Mouse (Mus musculus): Measurements from ENCODE around the gene Rora. TPM values are rescaled to one million over a fixed set of nuclear protein-coding genes. Genes with fewer than 3 reads are reported as not detected.

The Rora gene
- polyA plus RNA-seq, 1 experiment from 2014 or later = 23.1 TPM

GRCm38 (mm10) chr9:69354228-69354627, 700.6 kb downstream of the Rora start:
- H3K4me3 ChIP-seq (ENCODE audit: low read depth, low read length) = no peak overlapping the region
- no peak for TF ChIP-seq EP300 (IDR thresholded peaks at IDR 0.05; ENCODE audit: low read depth)
- no peak for TF ChIP-seq CTCF (IDR thresholded peaks at IDR 0.05; ENCODE audit: low read depth)
- DNase-seq (no peak), ATAC-seq (no peak)
- 80% methylated on average over 6 of the region's 6 CpGs for WGBS (ENCODE audit: insufficient replicate concordance)
- H3K27me3 ChIP-seq (ENCODE audit: insufficient read depth, low read length) = no peaks in the 10 kb centered on the region
- no peak overlapping the region for H3K4me2 ChIP-seq (ENCODE audit: low read depth, low read length)
- no peak overlapping the region for H3K9ac ChIP-seq (replicated peaks)
- H3K36me3 ChIP-seq (replicated peaks; ENCODE audit: insufficient read depth, low read length) = peaks cover 4% of the 10 kb centered on the region; the same call in 1 of the 2 replicates
- H3K27ac ChIP-seq (ENCODE audit: low read depth) = no peak overlapping the region
- no peaks in the 10 kb centered on the region for H3K9me3 ChIP-seq (ENCODE audit: low read length)
- no peaks in the 10 kb centered on the region for H3K4me1 ChIP-seq (ENCODE audit: insufficient read depth)

- WGBS (ENCODE audit: insufficient replicate concordance) = 33% methylated on average over 3 of the region's 3 CpGs
- H3K9ac ChIP-seq (replicated peaks) = no peak overlapping the region
- H3K4me1 ChIP-seq (ENCODE audit: insufficient read depth) = no peaks in the 10 kb centered on the region
- H3K27me3 ChIP-seq (ENCODE audit: insufficient read depth, low read length) = no peaks in the 10 kb centered on the region
- DNase-seq (peak; percentile 53), ATAC-seq (no peak)
- H3K4me2 ChIP-seq (ENCODE audit: low read depth, low read length) = no peak overlapping the region
- peak; percentile 90 for TF ChIP-seq CTCF (IDR thresholded peaks at IDR 0.05; ENCODE audit: low read depth)
- no peak for TF ChIP-seq EP300 (IDR thresholded peaks at IDR 0.05; ENCODE audit: low read depth)
- H3K36me3 ChIP-seq (replicated peaks; ENCODE audit: insufficient read depth, low read length) = no peaks in the 10 kb centered on the region; the same call in 1 of the 2 replicates
- H3K27ac ChIP-seq (ENCODE audit: low read depth) = no peak overlapping the region
- H3K4me3 ChIP-seq (ENCODE audit: low read depth, low read length) = no peak overlapping the region
- no peaks in the 10 kb centered on the region for H3K9me3 ChIP-seq (ENCODE audit: low read length)
These were observed 704.2 kb downstream of the Rora start for GRCm38 (mm10) chr9:69357834-69358233.

DNA sequence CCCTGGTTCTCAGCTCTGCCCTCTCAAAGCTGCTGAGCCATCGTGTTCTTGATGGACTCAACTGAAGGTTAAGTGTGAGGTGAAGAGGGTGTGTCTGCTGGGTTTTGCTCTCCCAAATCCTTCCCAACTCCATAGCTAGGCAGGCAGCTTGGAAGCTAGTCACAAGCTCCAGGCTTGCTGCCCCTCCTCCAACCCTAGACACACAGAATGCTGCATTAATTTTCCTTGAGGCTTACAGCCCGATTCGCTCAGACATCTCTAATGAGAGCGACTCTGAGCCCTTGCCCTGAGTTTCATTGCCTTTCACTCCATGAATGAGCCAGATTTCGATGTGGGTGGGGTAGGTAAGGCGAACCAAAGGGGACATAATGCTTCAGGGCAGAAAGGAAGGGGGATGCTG, 705.2 kb downstream of the Rora start:
- H3K27me3 ChIP-seq (ENCODE audit: insufficient read depth, low read length) = no peaks in the 10 kb centered on the region
- 73% methylated on average over 6 of the region's 6 CpGs for WGBS (ENCODE audit: insufficient replicate concordance)
- no peaks in the 10 kb centered on the region for H3K9me3 ChIP-seq (ENCODE audit: low read length)
- H3K4me2 ChIP-seq (ENCODE audit: low read depth, low read length) = no peak overlapping the region
- ATAC-seq (no peak), DNase-seq (no peak)
- TF ChIP-seq EP300 (IDR thresholded peaks at IDR 0.05; ENCODE audit: low read depth) (no peak), CTCF (IDR thresholded peaks at IDR 0.05; ENCODE audit: low read depth) (no peak)
- H3K27ac ChIP-seq (ENCODE audit: low read depth) = no peak overlapping the region
- no peaks in the 10 kb centered on the region for H3K4me1 ChIP-seq (ENCODE audit: insufficient read depth)
- no peak overlapping the region for H3K9ac ChIP-seq (replicated peaks)
- H3K36me3 ChIP-seq (replicated peaks; ENCODE audit: insufficient read depth, low read length) = no peaks in the 10 kb centered on the region; the same call in 1 of the 2 replicates
- no peak overlapping the region for H3K4me3 ChIP-seq (ENCODE audit: low read depth, low read length)

DNA sequence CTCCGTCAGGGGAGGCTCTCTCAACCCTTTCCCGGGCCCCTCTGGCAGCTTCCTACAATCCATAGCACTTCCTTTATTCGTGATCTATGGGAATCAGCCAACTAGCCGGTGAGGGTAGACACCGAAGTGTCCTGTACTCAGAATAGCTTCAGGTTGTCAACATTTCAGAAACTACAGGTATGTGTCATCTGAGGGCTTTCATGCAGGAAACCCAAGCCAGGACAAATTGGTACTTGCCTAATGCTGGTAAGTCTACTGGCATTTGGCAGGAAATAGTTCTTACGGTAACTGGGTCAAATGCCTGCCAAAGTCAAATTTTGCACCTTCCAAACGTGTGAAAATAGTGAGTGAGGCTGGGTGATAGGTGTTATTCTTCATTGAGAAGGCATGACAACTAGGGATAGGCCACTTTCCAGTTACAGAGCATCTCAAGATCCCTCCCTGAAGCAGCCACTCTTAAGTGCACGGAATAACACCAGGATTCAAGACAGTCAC, 708.4 kb downstream of the Rora start:
- Histone ChIP-seq H3K36me3 (replicated peaks; ENCODE audit: insufficient read depth, low read length) (peaks cover 4% of the 10 kb centered on the region; the same call in 1 of the 2 replicates), H3K27ac (ENCODE audit: low read depth) (no peak overlapping the region), H3K4me2 (ENCODE audit: low read depth, low read length) (no peak overlapping the region), H3K4me3 (ENCODE audit: low read depth, low read length) (no peak overlapping the region), H3K9me3 (ENCODE audit: low read length) (no peaks in the 10 kb centered on the region), H3K9ac (replicated peaks) (no peak overlapping the region), H3K27me3 (ENCODE audit: insufficient read depth, low read length) (no peaks in the 10 kb centered on the region), H3K4me1 (ENCODE audit: insufficient read depth) (no peaks in the 10 kb centered on the region)
- TF ChIP-seq EP300 (IDR thresholded peaks at IDR 0.05; ENCODE audit: low read depth) (no peak), CTCF (IDR thresholded peaks at IDR 0.05; ENCODE audit: low read depth) (no peak)
- ATAC-seq (no peak), DNase-seq (no peak)
- 73% methylated on average over 8 of the region's 8 CpGs for WGBS (ENCODE audit: insufficient replicate concordance)

DNA sequence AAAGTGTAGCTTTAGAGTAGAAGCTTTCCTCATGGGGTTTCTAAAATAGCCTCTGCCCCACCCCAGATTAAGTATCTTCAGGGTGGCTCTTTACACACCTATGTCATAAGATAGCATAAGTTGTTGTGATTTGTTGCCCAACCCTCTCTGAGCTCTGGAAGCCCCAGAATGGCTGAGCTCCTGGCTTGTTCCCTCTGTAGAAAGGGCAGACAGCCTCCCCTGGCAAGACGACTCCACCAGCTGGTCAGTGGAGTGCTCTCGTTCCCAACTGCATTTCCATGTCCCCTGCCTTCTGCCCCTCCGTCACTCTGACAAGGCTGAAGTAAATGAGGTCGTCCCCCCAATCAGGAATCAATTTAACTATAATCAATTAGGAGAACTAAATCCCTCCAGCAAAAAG, 709.2 kb downstream of the Rora start:
- Histone ChIP-seq H3K4me2 (ENCODE audit: low read depth, low read length) (no peak overlapping the region), H3K36me3 (replicated peaks; ENCODE audit: insufficient read depth, low read length) (peaks cover 4% of the 10 kb centered on the region; the same call in 1 of the 2 replicates), H3K4me3 (ENCODE audit: low read depth, low read length) (no peak overlapping the region), H3K9ac (replicated peaks) (no peak overlapping the region), H3K9me3 (ENCODE audit: low read length) (no peaks in the 10 kb centered on the region), H3K27me3 (ENCODE audit: insufficient read depth, low read length) (no peaks in the 10 kb centered on the region), H3K4me1 (ENCODE audit: insufficient read depth) (no peaks in the 10 kb centered on the region), H3K27ac (ENCODE audit: low read depth) (no peak overlapping the region)
- ATAC-seq (no peak), DNase-seq (no peak)
- no peak for TF ChIP-seq EP300 (IDR thresholded peaks at IDR 0.05; ENCODE audit: low read depth)
- no peak for TF ChIP-seq CTCF (IDR thresholded peaks at IDR 0.05; ENCODE audit: low read depth)
- 67% methylated on average over 4 of the region's 4 CpGs for WGBS (ENCODE audit: insufficient replicate concordance)

DNA sequence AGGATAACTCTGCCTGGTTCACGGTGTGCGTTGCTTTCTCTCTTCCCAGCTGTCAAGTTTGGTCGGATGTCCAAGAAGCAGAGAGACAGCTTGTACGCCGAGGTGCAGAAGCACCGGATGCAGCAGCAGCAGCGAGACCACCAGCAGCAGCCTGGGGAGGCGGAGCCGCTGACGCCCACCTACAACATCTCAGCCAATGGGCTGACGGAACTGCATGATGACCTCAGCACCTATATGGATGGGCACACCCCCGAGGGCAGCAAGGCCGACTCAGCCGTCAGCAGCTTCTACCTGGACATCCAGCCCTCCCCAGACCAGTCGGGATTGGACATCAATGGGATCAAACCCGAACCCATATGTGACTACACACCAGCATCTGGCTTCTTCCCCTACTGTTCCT, 710.5 kb downstream of the Rora start:
- H3K9me3 ChIP-seq (ENCODE audit: low read length) = no peaks in the 10 kb centered on the region
- no peak overlapping the region for H3K9ac ChIP-seq (replicated peaks)
- ATAC-seq (no peak), DNase-seq (no peak)
- H3K36me3 ChIP-seq (replicated peaks; ENCODE audit: insufficient read depth, low read length) = peaks cover 4% of the 10 kb centered on the region; the same call in 1 of the 2 replicates
- H3K4me2 ChIP-seq (ENCODE audit: low read depth, low read length) = no peak overlapping the region
- no peaks in the 10 kb centered on the region for H3K4me1 ChIP-seq (ENCODE audit: insufficient read depth)
- no peak for TF ChIP-seq EP300 (IDR thresholded peaks at IDR 0.05; ENCODE audit: low read depth)
- no peak overlapping the region for H3K27ac ChIP-seq (ENCODE audit: low read depth)
- no peaks in the 10 kb centered on the region for H3K27me3 ChIP-seq (ENCODE audit: insufficient read depth, low read length)
- WGBS (ENCODE audit: insufficient replicate concordance) = 68% methylated on average over 16 of the region's 16 CpGs
- no peak overlapping the region for H3K4me3 ChIP-seq (ENCODE audit: low read depth, low read length)

DNA sequence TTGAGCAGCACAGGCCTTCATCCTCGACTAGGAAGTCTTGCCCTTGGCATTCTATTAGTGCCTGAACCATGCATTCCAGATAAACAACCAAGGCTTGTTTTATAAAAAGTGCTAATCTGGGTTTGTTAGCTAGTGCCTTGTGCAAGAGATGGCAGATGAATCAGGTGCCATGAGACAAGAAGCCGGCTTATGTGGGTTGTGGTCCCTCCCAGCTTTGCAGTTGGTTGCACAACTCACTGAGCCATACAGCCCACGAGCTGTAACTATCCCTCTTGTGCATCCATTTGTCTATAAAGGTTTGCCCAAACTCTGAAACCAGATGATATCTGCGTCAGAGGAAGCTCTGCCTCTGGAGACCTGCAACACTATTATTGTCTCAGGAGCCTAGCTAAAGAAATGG, 713.5 kb downstream of the Rora start:
- Histone ChIP-seq H3K27ac (ENCODE audit: low read depth) (no peak overlapping the region), H3K4me1 (ENCODE audit: insufficient read depth) (no peaks in the 10 kb centered on the region), H3K9ac (replicated peaks) (no peak overlapping the region), H3K9me3 (ENCODE audit: low read length) (no peaks in the 10 kb centered on the region), H3K27me3 (ENCODE audit: insufficient read depth, low read length) (no peaks in the 10 kb centered on the region), H3K4me3 (ENCODE audit: low read depth, low read length) (no peak overlapping the region), H3K4me2 (ENCODE audit: low read depth, low read length) (no peak overlapping the region), H3K36me3 (replicated peaks; ENCODE audit: insufficient read depth, low read length) (peaks cover 5% of the 10 kb centered on the region; the same call in 1 of the 2 replicates)
- 52% methylated on average over 4 of the region's 4 CpGs for WGBS (ENCODE audit: insufficient replicate concordance)
- DNase-seq (no peak), ATAC-seq (no peak)
- TF ChIP-seq CTCF (IDR thresholded peaks at IDR 0.05; ENCODE audit: low read depth) (no peak), EP300 (IDR thresholded peaks at IDR 0.05; ENCODE audit: low read depth) (no peak)
